Mouse (Mus musculus) gonadal fat pad, adult 2 months (tissue): ENCODE measurements around the gene Wdr91. TPM values are rescaled to one million over a fixed set of nuclear protein-coding genes. Genes with fewer than 3 reads are reported as not detected.

Experiments
- DNase-seq: peaks from one replicate; pipeline ENCODE4 v3.0.0-alpha.2; 2012; ENCODE audit warnings: low read depth
- polyA plus RNA-seq: library from polyadenylated mRNA; depleted of rRNA; stranded (reverse); fragments of >200 nt; gene quantifications from 2 replicates; pipeline ENCODE4 v1.2.3, GENCODE M21; 2012; rRNA removed

The Wdr91 gene
- polyA plus RNA-seq = 16.4 and 16.9 TPM in 2 replicates

- no peak for DNase-seq
Observed at GRCm38 (mm10) chr6:34910371-34911219, at the start of gene Wdr91. TSS of gene Wdr91 (minus strand) at chr6:34910876.

GRCm38 (mm10) chr6:34959131-34959530, 48.5 kb upstream of the Wdr91 start:
- no peak for DNase-seq

GRCm38 (mm10) chr6:34955862-34956241, 45.2 kb upstream of the Wdr91 start:
- DNase-seq = no peak

- no peak for DNase-seq
Observed at GRCm38 (mm10) chr6:34954926-34955861, 44.5 kb upstream of the Wdr91 start.

GRCm38 (mm10) chr6:34951956-34952667, 41.4 kb upstream of the Wdr91 start:
- DNase-seq = no peak

GRCm38 (mm10) chr6:34951518-34951917, 40.8 kb upstream of the Wdr91 start:
- no peak for DNase-seq

GRCm38 (mm10) chr6:34948461-34948860, 37.8 kb upstream of the Wdr91 start:
- DNase-seq = no peak

- no peak for DNase-seq
Observed at GRCm38 (mm10) chr6:34946486-34947079, 35.9 kb upstream of the Wdr91 start.

- DNase-seq = no peak
Observed at GRCm38 (mm10) chr6:34943499-34943898, 32.8 kb upstream of the Wdr91 start.

GRCm38 (mm10) chr6:34942446-34942845, 31.8 kb upstream of the Wdr91 start:
- DNase-seq = no peak

GRCm38 (mm10) chr6:34941496-34941895, 30.8 kb upstream of the Wdr91 start:
- no peak for DNase-seq

GRCm38 (mm10) chr6:34939451-34939850, 28.8 kb upstream of the Wdr91 start:
- no peak for DNase-seq

- DNase-seq = no peak
Observed at GRCm38 (mm10) chr6:34938929-34939325, 28.3 kb upstream of the Wdr91 start.

GRCm38 (mm10) chr6:34938280-34938928, 27.7 kb upstream of the Wdr91 start:
- no peak for DNase-seq

- DNase-seq = no peak
Observed at GRCm38 (mm10) chr6:34936743-34937142, 26.1 kb upstream of the Wdr91 start.

- no peak for DNase-seq
Observed at GRCm38 (mm10) chr6:34932633-34933032, 22.0 kb upstream of the Wdr91 start.

- DNase-seq = no peak
Observed at GRCm38 (mm10) chr6:34927594-34927993, 16.9 kb upstream of the Wdr91 start.

- DNase-seq = no peak
Observed at GRCm38 (mm10) chr6:34927156-34927555, 16.5 kb upstream of the Wdr91 start.

- no peak for DNase-seq
Observed at GRCm38 (mm10) chr6:34921941-34922340, 11.3 kb upstream of the Wdr91 start.

- DNase-seq = no peak
Observed at GRCm38 (mm10) chr6:34920631-34921030, 10.0 kb upstream of the Wdr91 start.

GRCm38 (mm10) chr6:34919956-34920355, 9.3 kb upstream of the Wdr91 start, which contains the start of gene Stra8:
TSS of gene Stra8 (plus strand) at chr6:34920163.
- no peak for DNase-seq
